Mouse (Mus musculus) E14TG2a.4 (cell line): ENCODE measurements around the gene Schip1.

Experiments
- CTCF ChIP-seq: conservative IDR thresholded peaks from 2 replicates; pipeline ENCODE4 v1.5.1; 2014; ENCODE audit warnings: low read length
- NANOG ChIP-seq: IDR thresholded peaks from 2 replicates; pipeline ENCODE4 v1.6.1; 2014; ENCODE audit warnings: borderline replicate concordance, low read length, mixed read lengths
- POU5F1 ChIP-seq: IDR thresholded peaks from 2 replicates; pipeline ENCODE4 v1.6.1; 2014; ENCODE audit warnings: low read length, borderline replicate concordance

DNA sequence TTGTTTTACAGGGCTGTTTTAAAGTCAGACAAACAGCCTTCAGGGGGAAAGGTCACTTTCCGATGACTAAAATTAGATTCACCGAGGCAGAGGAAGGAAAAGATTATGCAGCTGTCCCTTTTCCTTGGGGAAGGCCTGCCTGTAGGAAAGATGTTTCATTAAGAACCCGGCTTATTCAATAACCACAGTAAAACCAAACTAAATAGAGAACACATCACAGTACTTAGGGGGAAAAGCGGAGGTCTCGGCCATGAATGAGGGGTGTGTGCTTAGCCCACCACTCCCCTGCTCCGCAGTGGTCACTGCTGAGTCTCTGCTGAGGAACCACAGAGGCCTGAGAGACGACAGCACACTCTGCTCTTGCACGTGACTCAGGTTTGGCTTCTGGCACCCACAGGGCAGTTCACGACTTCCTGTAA lies 522.1 kb downstream of the Schip1 start:
- TF ChIP-seq CTCF = no peak
- no peak for TF ChIP-seq POU5F1
- TF ChIP-seq NANOG = no peak
